8 mouse cellular contexts compared by ENCODE assay signal in genomic region chr1:162879595-162880369, GRCm38 (mm10). TPM values are rescaled to one million over a fixed set of nuclear protein-coding genes. Genes with fewer than 3 reads are reported as not detected.
DNase-seq lines count a peak whose midpoint lies in the region; ATAC-seq and TF ChIP-seq lines count a peak whose summit lies in the region.

No protein-coding gene starts in this region.

- H3K4me3 ChIP-seq in spleen, adult 2 months (ENCODE audit: extremely low read depth, insufficient read depth, insufficient read length) = no peak overlapping the region
- H3K4me3 ChIP-seq in lung, adult 2 months (replicated peaks; ENCODE audit: extremely low read depth, low read depth, low read length) = no peak overlapping the region
- no peak overlapping the region for H3K4me3 ChIP-seq in stomach, postnatal 0 days (ENCODE audit: low read depth, low read length)

- H3K9me3 ChIP-seq in stomach, postnatal 0 days (ENCODE audit: control insufficient read depth, low read length) = no peaks in the 10 kb centered on the region

- DNase-seq in cerebellum, adult 18-20 months = peak; percentile 25 to 30
- DNase-seq in cerebellum, adult 9-11 months = no peak
- DNase-seq in spleen, adult 2 months (ENCODE audit: low read depth in 1 of 2, low spot score in 2 of 2) = peak in 1 of 2 experiments; percentile 43
- no peak for DNase-seq in spleen, adult 12 weeks (ENCODE audit: low spot score)
- DNase-seq in induced T-regulatory cell, adult 2 months (ENCODE audit: low read depth) = peak; percentile 53
- peak; percentile 75 for DNase-seq in lung, adult 2 months
- peak; percentile 62 for DNase-seq in stomach, postnatal 0 days (ENCODE audit: low spot score)

- H3K9ac ChIP-seq in stomach, postnatal 0 days (ENCODE audit: low read length) = no peak overlapping the region

- H3K4me2 ChIP-seq in stomach, postnatal 0 days (replicated peaks; ENCODE audit: low read depth) = no peak overlapping the region

- no peak for TF ChIP-seq POLR2A in spleen, adult 2 months (IDR thresholded peaks at IDR 0.05; ENCODE audit: low read depth, low read length)
- TF ChIP-seq POLR2A in lung, adult 2 months (IDR thresholded peaks at IDR 0.05; ENCODE audit: borderline replicate concordance, extremely low read depth, low read depth, low read length) = no peak; the same call in 1 of the 2 replicates

- TF ChIP-seq CTCF in spleen, adult 2 months (IDR thresholded peaks at IDR 0.05; ENCODE audit: extremely low read depth, insufficient read depth, insufficient read length, insufficient replicate concordance) = peak; percentile 48; the same call in 1 of the 2 replicates
- peak; percentile 89 for TF ChIP-seq CTCF in lung, adult 2 months (IDR thresholded peaks at IDR 0.05; ENCODE audit: insufficient read depth, low read length)
- peak; percentile 73 for TF ChIP-seq CTCF in stomach, postnatal 0 days (IDR thresholded peaks at IDR 0.05; ENCODE audit: low read depth)

- WGBS in spleen, adult 2 months = 39% methylated on average over 11 of the region's 11 CpGs
- WGBS in lung, adult 2 months = 40% methylated on average over 11 of the region's 11 CpGs
- WGBS in stomach, postnatal 0 days = 48% methylated on average over 11 of the region's 11 CpGs

- H3K27me3 ChIP-seq in spleen, adult 2 months (ENCODE audit: control insufficient read depth, insufficient read depth, low read length) = no peaks in the 10 kb centered on the region
- no peaks in the 10 kb centered on the region for H3K27me3 ChIP-seq in stomach, postnatal 0 days (ENCODE audit: control insufficient read depth, insufficient read depth, low read length)

- H3K4me1 ChIP-seq in spleen, adult 2 months (ENCODE audit: control insufficient read depth, insufficient read depth, insufficient read length) = no peaks in the 10 kb centered on the region
- H3K4me1 ChIP-seq in lung, adult 2 months (ENCODE audit: control insufficient read depth, insufficient read depth, low read length) = peaks cover 8% of the 10 kb centered on the region
- no peaks in the 10 kb centered on the region for H3K4me1 ChIP-seq in stomach, postnatal 0 days (replicated peaks; ENCODE audit: control insufficient read depth, insufficient read depth)

- peak; percentile 89 for ATAC-seq in common myeloid progenitor, adult 5-6 weeks (replicated peaks; ENCODE audit: low read depth, poor library complexity, severe bottlenecking)
- no peak for ATAC-seq in stomach, postnatal 0 days (ENCODE audit: low FRiP score, low TSS enrichment)

- no peak for TF ChIP-seq EP300 in stomach, postnatal 0 days (optimal IDR thresholded peaks at IDR 0.05)

- H3K36me3 ChIP-seq in spleen, adult 2 months (ENCODE audit: control insufficient read depth, insufficient read depth, low read length) = no peaks in the 10 kb centered on the region
- H3K36me3 ChIP-seq in stomach, postnatal 0 days (ENCODE audit: control insufficient read depth, insufficient read depth, low read length) = no peaks in the 10 kb centered on the region

- no peak overlapping the region for H3K27ac ChIP-seq in spleen, adult 2 months (ENCODE audit: insufficient read depth, low read length)
- no peak overlapping the region for H3K27ac ChIP-seq in stomach, postnatal 0 days (replicated peaks)

RNA-seq across cellular contexts. Expression of gene Fmo1, which starts 13.4 kb away (rescaled TPM):
- polyA plus RNA-seq in spleen, adult 2 months (2012; rRNA removed) = 0.47 and 1.0 TPM in 2 replicates
- 0.23 TPM in 1 of 2 replicates, not detected in the other for total RNA-seq in common myeloid progenitor, adult 5-6 weeks (2017)
- 173 and 219 TPM in 2 replicates for polyA plus RNA-seq in lung, adult 2 months (2012; rRNA removed)
- polyA plus RNA-seq in stomach, postnatal 0 days (2015; fragmentation: Nextera tagmentation; extraction: Ambion mirVana) = 14.7 and 18.3 TPM in 2 replicates

RNA-seq across cellular contexts. Expression of gene Fmo2, which starts 18.7 kb away (rescaled TPM):
- 0.77 and 0.84 TPM in 2 replicates for polyA plus RNA-seq in spleen, adult 2 months (2012; rRNA removed)
- total RNA-seq in common myeloid progenitor, adult 5-6 weeks (2017) = not detected in 2 replicates
- polyA plus RNA-seq in lung, adult 2 months (2012; rRNA removed) = 147 and 240 TPM in 2 replicates
- polyA plus RNA-seq in stomach, postnatal 0 days (2015; fragmentation: Nextera tagmentation; extraction: Ambion mirVana) = 16.4 and 17.7 TPM in 2 replicates

RNA-seq across cellular contexts. Expression of gene Fmo6, which starts 57.5 kb away (rescaled TPM):
- polyA plus RNA-seq in spleen, adult 2 months (2012; rRNA removed) = not detected in 2 replicates
- total RNA-seq in common myeloid progenitor, adult 5-6 weeks (2017) = not detected in 2 replicates
- 0.33 and 0.37 TPM in 2 replicates for polyA plus RNA-seq in lung, adult 2 months (2012; rRNA removed)
- 0.08 TPM in 1 of 2 replicates, not detected in the other for polyA plus RNA-seq in stomach, postnatal 0 days (2015; fragmentation: Nextera tagmentation; extraction: Ambion mirVana)

Comparison
In these comparisons a context has a peak if more than half of its experiments do, and no peak if none do; other contexts are left out.
1. DNase-seq: peak in cerebellum, adult 18-20 months (2 of 2), induced T-regulatory cell, adult 2 months (single experiment), lung, adult 2 months (single experiment) and stomach, postnatal 0 days (single experiment); none in cerebellum, adult 9-11 months (single experiment) and spleen, adult 12 weeks (single experiment).
2. Peak in every context shown above with its lines, with median percentiles within 50 percentile points of each other: CTCF ChIP-seq.